Mouse (Mus musculus): Measurements from ENCODE around the gene Fer. TPM values are rescaled to one million over a fixed set of nuclear protein-coding genes. Genes with fewer than 3 reads are reported as not detected.

Fer gene
- polyA plus RNA-seq, 1 experiment from 2014 or later = 37.7 TPM

GRCm38 (mm10) chr17:64135941-64136650 lies 273.2 kb downstream of the Fer start:
- peak; percentile 63; the same call in 1 of the 2 replicates for ATAC-seq (ENCODE audit: low FRiP score)
- H3K4me3 ChIP-seq (replicated peaks) = no peak overlapping the region

GRCm38 (mm10) chr17:64138036-64138717 lies 275.3 kb downstream of the Fer start:
- Histone ChIP-seq H3K4me2 (no peak overlapping the region), H3K27ac (no peak overlapping the region), H3K9ac (no peak overlapping the region), H3K4me1 (peaks cover 7% of the 10 kb centered on the region; the same call in 1 of the 2 replicates), H3K27me3 (no peaks in the 10 kb centered on the region), H3K4me3 (replicated peaks) (no peak overlapping the region), H3K36me3 (replicated peaks) (peaks cover 19% of the 10 kb centered on the region; the same call in 1 of the 2 replicates), H3K9me3 (no peaks in the 10 kb centered on the region)
- ATAC-seq (ENCODE audit: low FRiP score) = no peak
- 91% methylated on average over 8 of the region's 8 CpGs for WGBS

More at GRCm38 (mm10) chr17:64135941-64136650, 273.2 kb downstream of the Fer start:
- 60% methylated on average over 8 of the region's 8 CpGs for WGBS
- Histone ChIP-seq H3K36me3 (replicated peaks) (peaks cover 19% of the 10 kb centered on the region; the same call in 1 of the 2 replicates), H3K27ac (no peak overlapping the region), H3K9me3 (no peaks in the 10 kb centered on the region), H3K27me3 (no peaks in the 10 kb centered on the region), H3K4me2 (no peak overlapping the region), H3K9ac (no peak overlapping the region), H3K4me1 (peaks cover 5% of the 10 kb centered on the region; the same call in 1 of the 2 replicates)

GRCm38 (mm10) chr17:64139231-64139915 lies 276.5 kb downstream of the Fer start:
- no peak for ATAC-seq (ENCODE audit: low FRiP score)
- Histone ChIP-seq H3K9ac (no peak overlapping the region), H3K27me3 (no peaks in the 10 kb centered on the region), H3K27ac (no peak overlapping the region), H3K9me3 (no peaks in the 10 kb centered on the region), H3K4me2 (no peak overlapping the region), H3K4me1 (peaks cover 7% of the 10 kb centered on the region; the same call in 1 of the 2 replicates), H3K4me3 (replicated peaks) (no peak overlapping the region), H3K36me3 (replicated peaks) (peaks cover 22% of the 10 kb centered on the region)
- 91% methylated on average over 11 of the region's 11 CpGs for WGBS

- Histone ChIP-seq H3K27ac (peak overlapping the region; percentile 9; the same call in 1 of the 2 replicates), H3K9me3 (no peaks in the 10 kb centered on the region), H3K9ac (no peak overlapping the region), H3K36me3 (replicated peaks) (peaks cover 22% of the 10 kb centered on the region), H3K4me3 (replicated peaks) (no peak overlapping the region), H3K4me1 (peaks cover 7% of the 10 kb centered on the region; the same call in 1 of the 2 replicates), H3K27me3 (no peaks in the 10 kb centered on the region), H3K4me2 (no peak overlapping the region)
- ATAC-seq (ENCODE audit: low FRiP score) = no peak
- whole genome bisulfite sequencing = 82% methylated on average over 18 of the region's 18 CpGs
Measured at GRCm38 (mm10) chr17:64140063-64140850, 277.4 kb downstream of the Fer start.

- ATAC-seq (ENCODE audit: low FRiP score) = no peak
- no peak overlapping the region for H3K4me2 ChIP-seq
- H3K27ac ChIP-seq = no peak overlapping the region
- H3K27me3 ChIP-seq = no peaks in the 10 kb centered on the region
- no peaks in the 10 kb centered on the region for H3K9me3 ChIP-seq
- H3K4me1 ChIP-seq = peaks cover 7% of the 10 kb centered on the region; the same call in 1 of the 2 replicates
- H3K9ac ChIP-seq = no peak overlapping the region
- no peak overlapping the region for H3K4me3 ChIP-seq (replicated peaks)
- H3K36me3 ChIP-seq (replicated peaks) = peaks cover 22% of the 10 kb centered on the region
- 85% methylated on average over 9 of the region's 9 CpGs for WGBS
Measured at GRCm38 (mm10) chr17:64141856-64142255, 279.0 kb downstream of the Fer start.

- peaks cover 3% of the 10 kb centered on the region; the same call in 1 of the 2 replicates for H3K36me3 ChIP-seq (replicated peaks)
- H3K27ac ChIP-seq = no peak overlapping the region
- no peaks in the 10 kb centered on the region for H3K27me3 ChIP-seq
- no peak overlapping the region for H3K9ac ChIP-seq
- ATAC-seq (ENCODE audit: low FRiP score) = no peak
- no peaks in the 10 kb centered on the region for H3K9me3 ChIP-seq
- H3K4me3 ChIP-seq (replicated peaks) = no peak overlapping the region
- WGBS = 78% methylated on average over 4 of the region's 4 CpGs
- no peak overlapping the region for H3K4me2 ChIP-seq
- peaks cover 2% of the 10 kb centered on the region; the same call in 1 of the 2 replicates for H3K4me1 ChIP-seq
Measured at GRCm38 (mm10) chr17:64146409-64146808, 283.5 kb downstream of the Fer start.

- Histone ChIP-seq H3K4me2 (no peak overlapping the region), H3K36me3 (replicated peaks) (no peaks in the 10 kb centered on the region), H3K27ac (no peak overlapping the region), H3K4me3 (replicated peaks) (no peak overlapping the region), H3K27me3 (no peaks in the 10 kb centered on the region), H3K9ac (no peak overlapping the region), H3K9me3 (no peaks in the 10 kb centered on the region), H3K4me1 (no peaks in the 10 kb centered on the region)
- ATAC-seq (ENCODE audit: low FRiP score) = no peak
- 100% methylated on average over 1 of the region's 1 CpGs for WGBS
Measured at GRCm38 (mm10) chr17:64150717-64151116, 287.9 kb downstream of the Fer start.

GRCm38 (mm10) chr17:64167731-64168130 lies 304.9 kb downstream of the Fer start:
- Histone ChIP-seq H3K4me3 (replicated peaks) (no peak overlapping the region), H3K4me1 (no peaks in the 10 kb centered on the region), H3K4me2 (no peak overlapping the region), H3K9ac (no peak overlapping the region), H3K27me3 (no peaks in the 10 kb centered on the region), H3K27ac (no peak overlapping the region), H3K36me3 (replicated peaks) (no peaks in the 10 kb centered on the region), H3K9me3 (no peaks in the 10 kb centered on the region)
- no peak for ATAC-seq (ENCODE audit: low FRiP score)
- WGBS = 93% methylated on average over 5 of the region's 5 CpGs

- Histone ChIP-seq H3K27me3 (no peaks in the 10 kb centered on the region), H3K36me3 (replicated peaks) (no peaks in the 10 kb centered on the region), H3K9ac (no peak overlapping the region), H3K4me1 (no peaks in the 10 kb centered on the region), H3K4me2 (no peak overlapping the region), H3K4me3 (replicated peaks) (no peak overlapping the region), H3K27ac (no peak overlapping the region), H3K9me3 (no peaks in the 10 kb centered on the region)
- WGBS = 87% methylated on average over 5 of the region's 5 CpGs
- ATAC-seq (ENCODE audit: low FRiP score) = no peak
Measured at GRCm38 (mm10) chr17:64170019-64170418, 307.2 kb downstream of the Fer start.

GRCm38 (mm10) chr17:64172474-64172873 lies 309.6 kb downstream of the Fer start:
- no peak for ATAC-seq (ENCODE audit: low FRiP score)
- Histone ChIP-seq H3K4me2 (no peak overlapping the region), H3K9me3 (no peaks in the 10 kb centered on the region), H3K36me3 (replicated peaks) (no peaks in the 10 kb centered on the region), H3K4me1 (no peaks in the 10 kb centered on the region), H3K27ac (no peak overlapping the region), H3K9ac (no peak overlapping the region), H3K27me3 (no peaks in the 10 kb centered on the region), H3K4me3 (replicated peaks) (no peak overlapping the region)
- WGBS = 80% methylated on average over 2 of the region's 2 CpGs

- 85% methylated on average over 5 of the region's 5 CpGs for WGBS
- no peaks in the 10 kb centered on the region for H3K36me3 ChIP-seq (replicated peaks)
- H3K4me2 ChIP-seq = no peak overlapping the region
- H3K27me3 ChIP-seq = no peaks in the 10 kb centered on the region
- H3K9ac ChIP-seq = no peak overlapping the region
- no peak overlapping the region for H3K27ac ChIP-seq
- ATAC-seq (ENCODE audit: low FRiP score) = no peak
- H3K4me1 ChIP-seq = 0 out of 2 replicates have a peak, but pooled peaks cover 4% of the 10 kb centered on the region
- H3K9me3 ChIP-seq = no peaks in the 10 kb centered on the region
- H3K4me3 ChIP-seq (replicated peaks) = no peak overlapping the region
Measured at GRCm38 (mm10) chr17:64180546-64180945, 317.7 kb downstream of the Fer start.

Measured in forebrain, embryonic 12.5 days (tissue).